Mouse (Mus musculus) midbrain, embryonic 16.5 days (tissue): Measurements from ENCODE around the gene Gm28036. TPM values are rescaled to one million over a fixed set of nuclear protein-coding genes. Genes with fewer than 3 reads are reported as not detected.

Experiments
- ATAC-seq: fragments of 200-750 bp; cut with Nextera tagmentation; 2 replicates; pipeline ENCODE4 v1.8.0; 2017; ENCODE audit warnings: moderate TSS enrichment
- H3K27ac ChIP-seq: fragments of 300-500 bp; sonication (generic); 2 replicates; pipeline ENCODE4 v1.5.1; 2014; ENCODE audit warnings: mild to moderate bottlenecking, low read length, mixed read lengths
- H3K27me3 ChIP-seq: fragments of 300-500 bp; sonication (generic); 2 replicates; pipeline ENCODE4 v1.6.1; 2014; ENCODE audit warnings: low read depth, low read length, mixed read lengths; ENCODE audit not compliant: control insufficient read depth, insufficient read depth
- H3K36me3 ChIP-seq: fragments of 300-500 bp; sonication (generic); 2 replicates; pipeline ENCODE4 v1.6.1; 2014; ENCODE audit warnings: mild to moderate bottlenecking, low read length, moderate library complexity, mixed read lengths; ENCODE audit not compliant: control insufficient read depth, insufficient read depth
- H3K4me1 ChIP-seq: fragments of 300-500 bp; sonication (generic); 2 replicates; pipeline ENCODE4 v1.6.1; 2014; ENCODE audit warnings: mild to moderate bottlenecking, low read length, mixed read lengths; ENCODE audit not compliant: control insufficient read depth, insufficient read depth
- H3K4me2 ChIP-seq: fragments of 300-500 bp; sonication (generic); 2 replicates; pipeline ENCODE4 v1.6.1; 2014; ENCODE audit warnings: mild to moderate bottlenecking, low read length, mixed read lengths
- H3K4me3 ChIP-seq: fragments of 300-500 bp; sonication (generic); 2 replicates; pipeline ENCODE4 v1.5.1; 2014; ENCODE audit warnings: low read depth, mild to moderate bottlenecking, low read length, moderate library complexity, mixed read lengths
- H3K9ac ChIP-seq: fragments of 300-500 bp; sonication (generic); 2 replicates; pipeline ENCODE4 v1.6.1; 2014; ENCODE audit warnings: low read depth, low read length, mixed read lengths
- H3K9me3 ChIP-seq: fragments of 300-500 bp; sonication (generic); replicated peaks from 2 replicates; pipeline ENCODE4 v1.6.1; 2014; ENCODE audit warnings: mild to moderate bottlenecking, low read length, mixed read lengths; ENCODE audit not compliant: control insufficient read depth, poor library complexity, severe bottlenecking
- polyA plus RNA-seq: library from polyadenylated mRNA; unstranded; fragments of >200 nt; fragmentation: Nextera tagmentation; extraction: Ambion mirVana; gene quantifications from 2 replicates; pipeline ENCODE4 v1.2.1, GENCODE M21; 2015

The Gm28036 gene
- polyA plus RNA-seq, 1 experiment from 2014 or later = 21.8 TPM

GRCm38 (mm10) chr2:156025482-156025881 lies 101.4 kb downstream of the Gm28036 start:
- Histone ChIP-seq H3K4me3 (no peak overlapping the region), H3K36me3 (no peaks in the 10 kb centered on the region), H3K4me2 (no peak overlapping the region), H3K4me1 (no peaks in the 10 kb centered on the region), H3K9ac (no peak overlapping the region), H3K27me3 (no peaks in the 10 kb centered on the region), H3K9me3 (no peaks in the 10 kb centered on the region), H3K27ac (no peak overlapping the region)
- no peak for ATAC-seq

Other genes with a start within 250 kb of the Gm28036 start
- gene Uqcc1, start 196.8 kb downstream of the Gm28036 start, polyA plus RNA-seq = 63.3 and 66.8 TPM in 2 replicates
- not detected in 2 replicates for gene Gm15557, start 186.4 kb downstream of the Gm28036 start, polyA plus RNA-seq
- gene Gdf5, start 181.7 kb downstream of the Gm28036 start, polyA plus RNA-seq = 0.95 and 1.8 TPM in 2 replicates
- gene Cep250, start 170.6 kb downstream of the Gm28036 start, polyA plus RNA-seq = 13.3 and 13.7 TPM in 2 replicates
- 1.2 and 1.3 TPM in 2 replicates for gene 6430550D23Rik, start 119.1 kb downstream of the Gm28036 start, polyA plus RNA-seq
- 407 and 448 TPM in 2 replicates for gene Ergic3, start 119.0 kb downstream of the Gm28036 start, polyA plus RNA-seq
- gene Fer1l4, start 74.1 kb downstream of the Gm28036 start, polyA plus RNA-seq = 0.30 TPM in 1 of 2 replicates, not detected in the other
- gene Spag4, start 61.9 kb downstream of the Gm28036 start, polyA plus RNA-seq = 7.2 and 7.8 TPM in 2 replicates
- 23.2 and 25.8 TPM in 2 replicates for gene Cpne1, start 15.1 kb downstream of the Gm28036 start, polyA plus RNA-seq
- 26.2 and 30.1 TPM in 2 replicates for gene Rbm12, start 15.1 kb downstream of the Gm28036 start, polyA plus RNA-seq
- 381 and 383 TPM in 2 replicates for gene Romo1, start 16.9 kb upstream of the Gm28036 start, polyA plus RNA-seq
- 35.3 and 37.6 TPM in 2 replicates for gene Nfs1, start 17.1 kb upstream of the Gm28036 start, polyA plus RNA-seq
- 406 and 441 TPM in 2 replicates for gene Rbm39, start 53.1 kb upstream of the Gm28036 start, polyA plus RNA-seq
- gene Phf20, start 69.4 kb upstream of the Gm28036 start, polyA plus RNA-seq = 132 and 136 TPM in 2 replicates
- gene Cnbd2, start 185.2 kb upstream of the Gm28036 start, polyA plus RNA-seq = 5.9 and 7.0 TPM in 2 replicates
- 79.3 and 82.1 TPM in 2 replicates for gene Scand1, start 185.6 kb upstream of the Gm28036 start, polyA plus RNA-seq